10 mouse cellular contexts compared by ENCODE assay signal in the genomic region with DNA sequence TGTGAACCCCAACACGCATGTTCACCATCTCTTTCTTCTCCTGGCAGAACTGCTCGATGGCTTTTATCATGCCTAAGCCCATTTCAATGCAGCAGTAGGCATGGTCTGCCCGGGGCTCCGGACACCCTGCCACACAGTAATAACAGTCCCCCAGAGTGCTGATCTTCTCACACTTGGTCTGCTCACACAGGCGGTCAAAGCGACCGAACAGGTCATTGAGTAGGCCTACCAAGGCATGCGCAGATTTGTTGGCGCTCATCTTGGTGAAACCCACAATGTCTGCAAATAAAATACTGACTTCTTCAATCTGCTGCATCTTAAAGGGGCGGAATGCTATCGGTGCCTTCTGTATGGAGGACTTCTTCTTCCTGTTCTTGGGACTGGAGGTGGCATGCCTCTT. TPM values are rescaled to one million over a fixed set of nuclear protein-coding genes. Genes with fewer than 3 reads are reported as not detected.
DNase-seq lines count a peak whose midpoint lies in the region; ATAC-seq lines count a peak whose summit lies in the region.
"Had no signal": no experiment of that assay in that cellular context is flagged by ENCODE, and none has a peak within 500 bp of the region (broad histone marks: within the 10 kb centered on the region; RNA-seq: fewer than 3 reads in every experiment).

No protein-coding gene starts in this region.

- H3K9me3 ChIP-seq in midbrain, embryonic 11.5 days (ENCODE audit: control insufficient read depth, low read length): no peaks in the 10 kb centered on the region
- no peaks in the 10 kb centered on the region for H3K9me3 ChIP-seq in midbrain, embryonic 10.5 days (replicated peaks)
- no peaks in the 10 kb centered on the region for H3K9me3 ChIP-seq in liver, embryonic 15.5 days (replicated peaks)

- no peak overlapping the region for H3K4me3 ChIP-seq in midbrain, embryonic 11.5 days (ENCODE audit: low read depth, low read length)
- H3K4me3 ChIP-seq in midbrain, embryonic 10.5 days: no peak overlapping the region
- no peak overlapping the region for H3K4me3 ChIP-seq in liver, embryonic 15.5 days (replicated peaks)

- H3K27ac ChIP-seq in midbrain, embryonic 11.5 days (ENCODE audit: low read depth, low read length): no peak overlapping the region
- H3K27ac ChIP-seq in midbrain, embryonic 10.5 days (replicated peaks): no peak overlapping the region
- no peak overlapping the region for H3K27ac ChIP-seq in liver, embryonic 15.5 days (replicated peaks)

- no peak overlapping the region for H3K4me2 ChIP-seq in midbrain, embryonic 11.5 days
- H3K4me2 ChIP-seq in liver, embryonic 15.5 days: peak overlapping the region; percentile 98; the same call in 1 of the 2 replicates

- H3K36me3 ChIP-seq in midbrain, embryonic 11.5 days (ENCODE audit: control insufficient read depth, insufficient read depth, low read length): no peaks in the 10 kb centered on the region
- no peaks in the 10 kb centered on the region for H3K36me3 ChIP-seq in midbrain, embryonic 10.5 days
- H3K36me3 ChIP-seq in liver, embryonic 15.5 days (replicated peaks): no peaks in the 10 kb centered on the region

- intact Hi-C loops in heart, postnatal 14 days (cut with DNase I): loop anchor here (2.0 kb wide), 2 partner anchors 41 to 55 kb away; no protein-coding TSS in a partner anchor

- no peak overlapping the region for H3K9ac ChIP-seq in midbrain, embryonic 11.5 days (ENCODE audit: low read length)
- no peak overlapping the region for H3K9ac ChIP-seq in liver, embryonic 15.5 days

- ATAC-seq in midbrain, embryonic 11.5 days (ENCODE audit: low FRiP score): no peak
- ATAC-seq in liver, embryonic 15.5 days (ENCODE audit: insufficient read depth): no peak
- no peak for ATAC-seq in monocyte, adult 5-6 weeks (replicated peaks; ENCODE audit: insufficient number of reproducible peaks, low FRiP score, low TSS enrichment, poor library complexity, severe bottlenecking)
- ATAC-seq: CD4-positive, CD25-positive, alpha-beta regulatory T cell, adult 4 months had no signal

- peaks cover 10% of the 10 kb centered on the region for H3K4me1 ChIP-seq in midbrain, embryonic 11.5 days (ENCODE audit: control insufficient read depth, insufficient read depth, low read length)
- peaks cover 27% of the 10 kb centered on the region for H3K4me1 ChIP-seq in midbrain, embryonic 10.5 days
- H3K4me1 ChIP-seq in liver, embryonic 15.5 days (replicated peaks): peaks cover 71% of the 10 kb centered on the region

- DNase-seq in heart, adult 11 months: peak; percentile 92
- DNase-seq in heart, postnatal 14 days: no peak
- peak; percentile 67 for DNase-seq in midbrain, embryonic 11.5 days (ENCODE audit: low spot score, missing footprints)
- no peak for DNase-seq in midbrain, embryonic 10.5 days (ENCODE audit: low spot score)
- DNase-seq in urinary bladder, postnatal 4 days (ENCODE audit: low spot score in 2 of 2): no peak
- DNase-seq in gastrocnemius, postnatal 25 days: no peak
- DNase-seq: right cerebral cortex, postnatal 4 days had no signal

- 91% methylated on average over 11 of the region's 11 CpGs for WGBS in midbrain, embryonic 11.5 days
- WGBS in midbrain, embryonic 10.5 days: 95% methylated on average over 11 of the region's 11 CpGs
- WGBS in liver, embryonic 15.5 days (ENCODE audit: insufficient replicate concordance): 82% methylated on average over 11 of the region's 11 CpGs

- peaks cover 16% of the 10 kb centered on the region for H3K27me3 ChIP-seq in midbrain, embryonic 11.5 days (ENCODE audit: control insufficient read depth, insufficient read depth, low read length)
- H3K27me3 ChIP-seq in midbrain, embryonic 10.5 days (ENCODE audit: low read depth, poor library complexity, severe bottlenecking): peaks cover 53% of the 10 kb centered on the region
- peaks cover 22% of the 10 kb centered on the region for H3K27me3 ChIP-seq in liver, embryonic 15.5 days

RNA-seq across cellular contexts. Expression of a gene that starts 2.2 kb away (rescaled TPM):
- 10 to 100 TPM; 21.2 to 25.0 TPM for total RNA-seq in heart, postnatal 14 days (2021)
- 1.2 and 1.3 TPM in 2 replicates for polyA plus RNA-seq in midbrain, embryonic 11.5 days (2014; fragmentation: Nextera tagmentation; extraction: Ambion mirVana)
- 0.56 and 0.92 TPM in 2 replicates for polyA plus RNA-seq in midbrain, embryonic 10.5 days (2016; fragmentation: Nextera tagmentation; extraction: Ambion mirVana)
- 0.41 and 0.67 TPM in 2 replicates for polyA plus RNA-seq in liver, embryonic 15.5 days (2015; fragmentation: Nextera tagmentation; extraction: Ambion mirVana)
- total RNA-seq in gastrocnemius, postnatal 25 days (2021): 10 to 100 TPM; 27.0 to 28.2 TPM
- total RNA-seq in monocyte, adult 5-6 weeks (2017): 2.7 to 3.6 TPM (median 2.8 TPM) in 3 replicates

Comparison
In these comparisons a context has a peak if more than half of its experiments do, and no peak if none do; other contexts are left out.
1. DNase-seq: peak in heart, adult 11 months (single experiment) and midbrain, embryonic 11.5 days (single experiment); none in heart, postnatal 14 days (0 of 2), midbrain, embryonic 10.5 days (single experiment), urinary bladder, postnatal 4 days (0 of 2) and gastrocnemius, postnatal 25 days (single experiment).